Mouse (Mus musculus): ENCODE measurements at regions not wholly inside any gene's neighbourhood (a gene's known extent, or its start where the extent isn't known, plus 50 kb on each side); places are given as distances from the start of the nearest gene placed in this dataset.

DNA sequence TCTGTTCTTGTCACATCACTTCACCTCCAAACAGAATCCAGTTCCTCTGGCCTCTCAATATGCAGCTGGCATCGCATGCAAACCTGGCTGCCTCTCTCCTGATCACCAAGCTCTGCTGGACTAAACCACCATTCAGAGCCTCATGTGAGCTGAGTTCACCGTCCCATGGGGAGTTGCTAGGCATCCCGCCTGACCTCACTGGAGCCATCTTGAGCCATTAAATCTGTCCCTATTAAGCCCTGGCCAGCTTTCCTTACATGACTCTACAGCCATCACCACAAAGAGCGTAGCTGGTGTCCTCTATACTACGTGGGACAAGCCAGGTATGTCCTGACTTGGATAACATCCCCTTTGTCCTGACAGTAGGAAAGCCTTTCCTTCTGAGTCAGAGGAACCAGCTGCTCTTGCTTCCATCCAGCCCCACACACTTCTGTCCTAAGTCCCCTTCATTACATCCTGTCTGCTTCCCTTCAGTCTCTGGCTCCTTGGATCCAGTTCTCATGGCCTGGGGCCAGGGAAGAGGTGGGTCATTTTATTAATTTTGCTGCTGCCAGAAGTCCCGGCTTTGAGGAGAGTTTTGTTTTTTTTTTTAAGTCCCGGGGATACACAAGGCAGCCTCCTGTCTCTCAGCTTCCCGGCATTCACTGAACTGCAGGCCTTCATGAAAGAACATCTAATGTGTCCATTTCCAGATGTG, 468.5 kb upstream of the Jarid2 start:
- TF ChIP-seq CTCF (IDR thresholded peaks at IDR 0.05; ENCODE audit: low read depth) (no peak), EP300 (optimal IDR thresholded peaks at IDR 0.05) (no peak)

Measured in stomach, postnatal 0 days (tissue).